21 mouse cellular contexts compared by ENCODE assay signal in the genomic region with DNA sequence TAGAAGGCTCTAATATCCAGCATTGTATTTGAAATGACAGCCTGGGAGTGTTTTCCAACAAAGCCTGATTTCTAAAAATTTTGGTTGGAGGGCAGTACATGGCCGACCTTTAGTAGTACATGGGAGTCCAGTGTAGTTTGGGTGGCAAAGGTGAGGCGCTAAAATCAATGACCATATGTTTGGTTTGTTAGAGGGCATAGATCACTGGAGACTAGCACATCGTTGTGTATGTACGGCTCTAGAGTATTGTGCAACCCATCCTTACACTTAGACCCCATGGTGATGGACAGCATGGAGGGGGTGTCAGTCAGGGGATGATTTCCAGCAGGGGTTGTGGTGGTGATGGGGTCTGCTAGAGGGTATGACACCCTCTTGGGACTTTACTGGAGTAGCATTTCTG. TPM values are rescaled to one million over a fixed set of nuclear protein-coding genes. Genes with fewer than 3 reads are reported as not detected.
"Had no signal": no experiment of that assay in that cellular context is flagged by ENCODE, and none has a peak within 500 bp of the region (broad histone marks: within the 10 kb centered on the region; RNA-seq: fewer than 3 reads in every experiment).

No protein-coding gene starts in this region.

RNA-seq across cellular contexts. Expression of a gene that starts 33.2 kb away (rescaled TPM):
- polyA plus RNA-seq: limb, embryonic 10.5 days; limb, embryonic 11.5 days; limb, embryonic 12.5 days; limb, embryonic 13.5 days; limb, embryonic 14.5 days; limb, embryonic 15.5 days; liver, adult 2 months; lung, adult 2 months; macrophage; midbrain, embryonic 10.5 days; midbrain, embryonic 11.5 days; midbrain, embryonic 12.5 days; midbrain, embryonic 13.5 days; midbrain, embryonic 14.5 days; midbrain, embryonic 15.5 days; midbrain, embryonic 16.5 days; midbrain, postnatal 0 days; myocyte; neural tube, embryonic 11.5 days; neural tube, embryonic 12.5 days; neural tube, embryonic 13.5 days had no signal
